Mouse (Mus musculus) thymus, adult 18-20 months (tissue): ENCODE data around the gene Tenm2.

Experiments
- DNase-seq, 2 experiments: peaks; one replicate each; pipeline ENCODE4 v3.0.0; 2022; ENCODE audit warnings: mixed read lengths in 2 of 2

Gene Tenm2

DNA sequence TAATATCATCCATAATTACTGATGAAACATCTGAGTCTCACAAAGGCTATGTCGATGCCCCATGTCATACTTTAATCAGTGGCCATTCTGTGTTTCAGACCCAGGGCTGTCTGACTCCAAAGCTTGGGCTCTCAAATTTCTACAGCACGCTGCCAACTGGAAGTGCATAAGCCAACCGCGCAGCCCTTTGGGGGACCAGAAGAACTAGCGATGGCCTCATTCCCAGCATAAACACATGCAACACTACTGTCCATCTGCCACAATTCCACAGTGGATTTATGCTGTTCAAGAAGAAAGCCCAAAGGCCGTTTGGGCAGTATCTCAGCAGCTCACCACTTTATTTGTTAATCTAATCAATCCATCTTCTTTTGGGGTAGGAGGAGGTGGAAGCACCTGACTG is 678.4 kb downstream of the Tenm2 start:
- DNase-seq = no peak

DNA sequence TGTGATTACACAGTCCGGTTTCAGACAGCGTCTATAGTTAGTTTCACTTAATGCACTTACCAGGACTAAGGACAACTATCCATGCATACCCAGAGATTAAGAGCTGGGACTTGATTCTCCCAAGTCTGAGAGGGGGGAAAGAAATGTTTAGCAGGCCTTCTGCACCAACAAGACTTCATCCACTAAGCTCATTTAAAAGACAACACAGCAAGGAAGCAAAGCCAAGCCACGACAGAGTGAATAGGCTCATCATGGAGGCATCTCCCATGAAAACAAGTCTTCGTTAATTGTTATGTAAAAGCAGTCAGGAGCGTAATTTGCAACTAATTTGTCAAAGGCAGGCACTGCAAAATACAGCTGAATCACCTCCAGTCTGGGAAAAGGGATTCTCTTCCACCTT is 682.5 kb downstream of the Tenm2 start:
- no peak for DNase-seq

DNA sequence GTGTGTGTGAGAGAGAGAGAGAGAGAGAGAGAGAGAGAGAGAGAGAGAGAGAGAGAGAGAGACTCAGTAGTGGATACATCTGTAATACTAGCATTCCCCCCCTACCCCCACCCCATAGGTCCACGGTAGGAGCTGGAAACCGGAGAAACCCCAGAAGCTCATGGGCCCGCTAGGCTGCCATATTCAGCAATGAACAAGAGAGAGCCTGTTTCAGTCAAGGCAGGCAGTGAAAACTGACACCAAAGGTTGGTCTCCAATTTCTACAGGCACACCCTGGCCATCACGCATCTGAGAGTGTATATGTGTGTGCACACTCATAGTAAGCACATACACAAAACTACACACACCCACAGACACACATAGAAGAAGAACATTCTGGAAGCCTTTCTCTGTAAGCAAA is 685.1 kb downstream of the Tenm2 start:
- DNase-seq = no peak

DNA sequence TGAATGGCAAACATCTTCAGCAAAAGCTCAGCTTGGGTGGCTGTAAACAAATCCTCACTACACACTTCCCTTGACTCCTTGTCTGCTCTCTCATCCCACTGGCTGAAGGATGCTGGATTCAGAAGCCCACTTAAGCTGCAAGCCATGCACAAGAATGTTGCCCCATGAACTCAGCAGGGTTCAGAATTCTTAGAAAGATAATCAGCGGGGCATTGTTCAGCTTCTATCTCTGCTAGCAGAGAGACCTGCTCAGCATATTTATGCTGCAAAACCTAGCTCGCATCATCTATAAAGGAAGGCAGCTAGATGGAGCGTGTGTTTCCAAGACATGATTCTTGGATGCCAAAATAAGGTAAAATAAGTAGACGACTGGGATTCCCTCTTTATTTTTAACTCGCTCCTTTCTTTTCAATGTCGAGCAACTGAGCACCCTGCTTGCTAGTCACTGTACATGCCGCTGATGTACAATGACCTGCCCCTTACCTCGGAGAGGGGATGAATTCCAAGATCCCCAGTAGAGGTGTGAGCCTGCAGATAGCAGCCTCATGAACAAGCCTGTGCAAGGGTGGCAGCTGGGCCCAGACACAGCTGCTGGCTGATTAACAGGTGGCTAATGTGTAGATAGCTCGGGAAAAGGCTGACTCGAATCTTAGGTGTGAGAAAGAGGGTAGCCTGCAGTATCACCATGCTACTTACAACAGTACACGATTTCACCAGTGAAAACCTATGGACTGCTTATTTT is 686.2 kb downstream of the Tenm2 start:
- no peak for DNase-seq

DNA sequence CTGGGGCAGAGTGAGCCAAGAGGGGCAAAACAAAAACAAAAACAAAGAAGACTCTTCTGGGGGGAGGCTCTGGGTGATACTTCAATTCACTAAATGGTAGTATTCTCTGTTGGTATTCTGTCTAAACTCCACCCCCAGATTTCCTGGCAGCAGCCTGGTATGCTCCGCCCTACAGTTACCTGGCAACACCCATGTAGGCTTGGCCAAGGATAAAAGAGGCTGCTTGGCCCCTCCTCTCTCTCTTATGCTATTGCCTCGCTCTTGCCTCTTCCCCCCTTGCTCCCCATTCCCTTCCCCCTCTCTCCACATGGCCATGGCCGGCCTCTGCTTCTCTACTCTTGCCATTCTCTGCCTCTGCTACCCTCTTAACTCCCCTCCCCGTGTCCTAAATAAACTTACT is 687.6 kb downstream of the Tenm2 start:
- DNase-seq = no peak

DNA sequence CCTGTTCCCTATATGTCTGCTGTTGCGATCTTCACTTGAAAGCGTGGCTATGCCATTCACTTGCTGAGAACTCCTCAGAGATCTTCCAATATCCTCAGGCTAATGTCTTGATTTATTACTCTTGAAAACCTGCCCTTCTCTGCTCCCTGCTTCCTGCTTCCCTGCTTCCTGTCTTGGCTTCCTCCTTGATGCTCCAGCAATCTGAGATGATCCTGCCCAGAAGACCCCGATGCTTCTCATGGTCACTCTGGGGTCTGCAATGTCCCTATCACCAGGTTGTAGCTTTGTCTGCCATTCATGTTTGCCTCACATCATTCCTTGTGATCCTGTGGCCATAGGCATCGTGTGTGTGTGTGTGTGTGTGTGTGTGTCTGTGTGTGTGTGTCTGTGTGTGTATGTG is 697.6 kb downstream of the Tenm2 start:
- DNase-seq = no peak

DNA sequence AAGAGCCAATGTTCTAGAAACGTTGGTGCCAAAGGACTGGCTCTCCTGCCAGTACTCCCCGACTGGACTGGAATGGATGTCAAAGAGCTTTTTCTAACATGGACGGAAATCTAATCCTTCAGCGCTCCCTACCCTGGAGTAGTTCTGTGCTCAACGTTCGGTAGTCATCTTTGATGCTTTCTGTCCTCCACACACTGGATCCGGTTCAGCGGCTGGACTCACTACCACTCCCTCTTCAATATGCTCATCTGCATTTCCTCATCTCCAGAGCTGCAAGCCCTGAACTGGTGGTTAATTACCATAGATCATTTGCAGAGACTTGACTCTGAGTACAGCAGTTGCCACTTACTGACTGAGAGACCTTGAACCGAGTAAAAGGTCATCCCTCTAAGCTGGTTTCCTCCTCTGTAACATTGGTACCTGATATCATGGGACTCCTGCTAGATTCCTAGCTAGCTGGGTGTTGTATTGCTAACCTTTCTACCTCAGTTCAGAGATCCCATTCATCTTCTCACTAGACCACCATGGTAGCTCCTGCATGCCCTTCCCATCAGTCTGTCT is 698.1 kb downstream of the Tenm2 start:
- DNase-seq = no peak

DNA sequence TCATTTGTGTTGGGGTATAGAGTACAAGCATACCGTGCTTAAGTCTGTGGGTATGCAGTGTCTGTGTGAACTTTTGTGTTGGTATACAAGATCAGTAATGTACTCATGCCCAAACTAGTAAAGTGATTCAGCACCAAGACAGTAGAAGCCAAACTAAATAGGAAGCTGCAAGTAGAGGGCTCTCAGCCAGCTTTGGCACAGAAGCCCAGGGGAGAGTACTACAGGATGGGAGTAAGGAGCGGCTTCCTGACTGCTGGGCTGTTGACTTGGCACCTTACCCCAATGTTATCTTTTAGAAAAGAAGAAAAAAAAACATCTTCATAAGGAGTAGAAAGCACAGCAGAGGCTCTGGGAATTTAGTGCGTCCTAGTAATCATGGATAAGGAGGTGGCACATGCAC is 700.2 kb downstream of the Tenm2 start:
- DNase-seq = no peak

DNA sequence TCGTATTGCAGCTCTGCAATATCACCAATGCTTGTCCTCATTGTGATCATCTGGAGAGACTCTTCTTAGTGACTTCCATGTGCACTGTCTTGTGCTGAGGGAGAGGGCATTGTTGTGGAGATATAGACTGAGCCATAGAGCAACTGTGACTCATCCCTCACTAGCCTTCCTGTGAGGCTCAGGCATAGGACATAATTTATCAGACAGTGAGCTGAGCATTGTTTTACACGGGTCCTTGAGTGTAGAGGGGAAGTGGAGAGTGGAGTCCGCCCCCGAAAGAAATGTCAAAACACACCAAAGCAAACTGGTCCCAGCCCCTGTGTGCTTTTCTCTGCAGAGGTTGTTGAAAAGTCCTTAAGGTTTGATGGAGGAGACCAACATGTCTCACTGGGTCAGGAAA is 704.1 kb downstream of the Tenm2 start:
- no peak for DNase-seq

DNA sequence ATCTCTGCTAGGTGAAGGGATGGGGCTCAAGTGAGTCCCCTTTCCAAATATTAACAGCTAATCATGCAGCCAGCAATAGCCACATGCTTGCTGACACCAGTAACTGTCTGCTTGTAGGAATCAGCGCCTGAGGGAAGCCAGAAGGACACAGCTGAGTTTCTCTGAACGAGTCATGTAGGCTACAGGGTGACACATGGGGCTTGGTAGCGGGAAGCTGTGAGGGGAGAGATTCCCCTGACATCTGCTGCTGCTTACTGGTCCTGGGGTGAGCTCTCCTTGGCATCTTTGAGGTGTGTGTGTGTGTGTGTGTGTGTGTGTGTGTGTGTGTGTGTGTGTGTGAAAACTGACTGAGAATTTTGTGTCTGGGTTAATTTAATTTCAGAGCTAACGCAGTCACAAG is 708.3 kb downstream of the Tenm2 start:
- no peak for DNase-seq

DNA sequence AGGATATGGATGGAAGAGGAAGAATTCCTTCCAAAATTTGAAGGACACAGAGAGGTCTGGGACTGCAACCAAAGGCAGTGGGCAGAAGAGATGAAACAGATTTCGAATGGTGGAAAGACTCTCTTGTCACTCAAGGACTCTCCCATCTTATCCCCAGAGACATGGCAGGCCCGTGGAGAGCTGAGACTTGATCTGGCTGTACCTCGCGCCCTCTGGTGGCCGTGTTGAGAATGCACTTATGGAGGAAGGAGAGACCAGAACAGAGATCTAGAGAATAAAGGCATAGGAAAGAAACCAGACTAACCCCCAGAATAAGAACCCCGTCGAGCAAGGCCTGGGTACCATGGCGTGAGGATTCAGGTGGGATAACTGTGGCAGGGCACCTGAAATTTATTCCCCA is 709.4 kb downstream of the Tenm2 start:
- no peak for DNase-seq

DNA sequence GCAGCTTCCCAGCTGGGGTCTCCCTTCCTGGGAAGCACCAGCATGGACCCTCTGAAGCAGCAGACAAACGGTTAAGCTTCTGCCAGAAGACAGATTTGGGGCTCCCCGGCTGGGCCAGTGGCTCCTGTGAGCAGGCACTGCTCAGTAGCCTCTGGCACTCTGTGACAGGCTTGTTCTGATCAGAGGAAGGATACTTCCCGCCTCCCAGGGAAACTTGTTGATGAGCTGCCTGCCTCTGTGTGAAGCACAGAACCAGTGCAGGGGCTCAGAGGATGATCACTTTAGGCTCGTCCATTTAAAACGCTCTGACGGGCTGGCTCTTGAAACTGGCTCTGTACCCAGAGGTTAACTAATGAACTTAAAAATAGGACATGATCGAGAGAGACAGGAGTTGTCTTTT is 723.3 kb downstream of the Tenm2 start:
- no peak for DNase-seq

DNA sequence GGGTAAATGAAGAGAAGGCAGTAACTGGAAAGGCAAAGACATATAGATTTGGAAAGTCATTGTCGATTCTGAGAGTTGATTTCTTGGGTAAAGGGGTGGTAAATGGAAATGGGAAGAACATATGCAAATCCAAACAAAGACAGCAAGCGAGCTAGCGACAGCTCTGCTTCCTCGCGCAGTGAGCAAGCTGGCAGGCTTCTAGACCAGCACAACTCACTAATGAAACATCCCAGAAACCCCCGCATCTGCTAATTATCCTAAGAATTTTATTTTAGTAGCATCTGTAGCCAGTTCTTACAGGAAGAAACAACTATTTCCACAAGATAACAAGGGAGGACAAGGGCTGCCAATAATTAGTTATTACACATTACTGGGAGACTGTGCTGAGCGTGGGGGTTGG is 727.5 kb downstream of the Tenm2 start:
- no peak for DNase-seq

DNA sequence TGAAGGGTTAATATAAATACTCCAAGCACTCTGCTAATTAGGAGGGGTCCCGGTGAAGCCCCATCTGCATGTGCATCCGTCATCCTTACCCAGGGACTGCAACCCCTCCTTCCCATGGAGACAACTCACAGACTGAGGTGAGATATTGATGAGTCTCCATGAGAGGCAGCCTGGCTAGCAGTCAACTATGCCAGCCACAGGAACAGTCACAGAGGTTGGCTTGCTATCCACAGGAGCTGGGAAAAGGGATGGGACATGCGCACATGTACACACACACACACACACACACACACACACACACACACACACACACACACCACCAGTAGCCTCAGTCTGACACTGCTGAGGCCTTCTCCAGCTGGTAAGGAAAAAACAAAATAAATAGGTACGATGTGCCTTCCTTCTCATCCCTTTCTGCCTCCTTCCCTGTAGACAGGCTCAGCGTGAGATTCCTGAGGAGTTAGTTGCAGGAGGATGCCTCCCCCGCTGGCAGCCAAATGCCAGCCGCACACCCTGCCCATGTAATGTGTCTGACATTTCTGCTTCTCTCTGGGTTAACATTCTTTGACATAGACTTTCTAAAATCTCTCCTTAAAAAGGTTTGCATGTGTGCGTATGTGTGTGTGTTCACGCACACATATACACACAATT is 740.7 kb downstream of the Tenm2 start:
- DNase-seq = no peak

DNA sequence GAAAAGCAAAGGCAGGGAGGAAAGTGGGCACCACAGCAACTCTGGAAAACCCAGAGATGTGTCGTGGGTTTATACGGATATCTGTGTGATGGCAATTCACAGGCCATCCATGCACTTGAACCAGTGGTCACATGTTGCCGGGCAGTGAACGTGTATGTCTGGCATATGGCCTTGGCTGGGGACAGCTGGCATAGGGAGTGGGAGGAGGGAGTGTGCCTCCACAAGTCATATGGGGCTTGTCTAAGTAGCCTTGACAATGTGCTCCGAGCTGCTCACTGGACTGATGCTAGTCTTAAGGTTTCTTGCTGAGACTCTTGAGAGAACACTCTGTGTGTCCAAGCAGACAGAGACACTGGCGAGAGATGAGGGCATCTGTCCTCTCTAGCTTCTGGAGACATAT is 743.5 kb downstream of the Tenm2 start:
- DNase-seq = no peak

DNA sequence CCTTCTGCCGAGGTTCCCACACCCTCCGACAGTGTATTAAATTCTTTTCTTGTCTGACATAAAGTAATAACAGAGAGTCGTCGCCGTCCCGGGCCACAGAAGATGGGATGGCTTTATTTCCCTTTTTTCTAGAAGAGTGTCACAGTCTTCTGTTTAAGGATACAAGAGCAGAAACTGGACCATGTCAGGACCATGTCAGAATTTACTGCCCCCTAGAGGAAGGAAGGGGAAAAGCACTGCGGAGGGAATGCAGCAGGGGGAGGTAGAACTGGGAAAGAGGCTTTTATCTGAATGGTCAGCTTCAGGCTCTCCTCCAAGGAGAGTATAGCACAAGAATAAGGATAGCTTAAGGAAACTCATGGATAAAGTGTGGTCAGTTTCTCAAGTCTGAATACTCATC is 745.7 kb downstream of the Tenm2 start:
- no peak for DNase-seq

DNA sequence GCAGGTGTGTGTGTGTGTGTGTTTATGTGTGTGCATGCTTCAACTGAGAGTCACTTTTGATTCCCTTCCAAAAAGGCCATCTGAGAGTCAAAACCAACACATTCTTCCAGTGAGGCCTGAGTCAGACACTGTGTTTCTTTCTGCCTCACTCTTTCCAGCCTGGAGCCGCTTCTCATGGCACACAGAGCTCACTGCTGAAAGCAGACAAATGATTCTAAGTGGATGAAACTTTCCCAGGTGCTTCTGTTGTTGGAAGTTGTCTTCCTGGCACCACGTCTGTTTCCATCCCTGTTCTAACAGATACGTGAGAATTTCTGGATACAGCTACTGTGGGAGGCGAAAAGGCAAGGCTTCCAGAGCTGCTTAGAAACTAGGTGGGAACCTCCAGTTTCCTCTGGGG is 747.1 kb downstream of the Tenm2 start:
- DNase-seq = no peak

DNA sequence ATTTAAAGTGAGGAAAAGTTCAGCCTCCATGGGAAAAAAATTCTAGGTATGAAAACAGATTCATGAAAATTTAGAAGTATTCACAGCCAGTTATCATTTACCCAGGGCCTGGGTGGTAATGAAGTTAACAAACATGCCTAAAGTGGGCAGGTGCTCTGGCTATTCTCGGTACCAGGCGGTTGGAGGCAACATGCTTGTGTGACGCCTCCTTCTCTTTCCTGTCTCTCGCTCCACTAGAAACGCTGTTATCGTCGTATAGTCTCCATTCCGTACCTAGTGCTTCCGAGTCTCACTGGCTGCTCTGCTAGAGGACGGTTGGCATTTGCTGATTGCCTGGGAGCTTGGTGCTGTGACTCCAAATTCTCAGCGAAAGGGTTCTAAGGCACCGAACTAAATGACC is 749.7 kb downstream of the Tenm2 start:
- no peak for DNase-seq

DNA sequence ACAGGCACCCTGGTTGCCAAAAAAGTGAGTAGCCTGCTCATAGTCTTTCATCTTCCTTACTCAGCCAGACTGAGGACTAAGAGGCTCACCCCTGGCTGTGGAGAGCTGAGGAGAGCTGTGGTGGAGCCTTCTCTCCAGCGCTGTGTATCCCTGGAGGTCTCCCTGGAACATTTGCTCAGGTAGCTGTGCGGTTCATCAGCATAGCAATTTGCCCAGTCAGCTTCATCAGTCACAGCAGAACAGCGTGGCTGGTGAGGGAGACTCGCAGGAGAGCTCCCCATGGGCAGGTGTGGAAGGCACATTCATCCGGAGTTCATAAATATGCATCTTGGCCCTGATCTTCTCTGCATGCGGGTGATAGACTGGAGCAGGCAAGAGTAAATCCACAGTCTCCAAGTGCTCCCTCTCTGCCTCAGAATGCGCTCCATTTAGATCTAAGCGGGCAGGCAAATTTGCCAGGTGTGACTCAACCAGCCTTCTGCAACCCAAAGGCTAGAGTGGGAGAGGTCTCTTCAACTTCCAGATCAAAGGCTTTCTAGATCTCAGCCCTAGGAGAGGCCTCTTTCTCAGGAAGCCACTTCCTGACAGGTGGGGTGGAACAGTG is 751.2 kb downstream of the Tenm2 start:
- DNase-seq = no peak

DNA sequence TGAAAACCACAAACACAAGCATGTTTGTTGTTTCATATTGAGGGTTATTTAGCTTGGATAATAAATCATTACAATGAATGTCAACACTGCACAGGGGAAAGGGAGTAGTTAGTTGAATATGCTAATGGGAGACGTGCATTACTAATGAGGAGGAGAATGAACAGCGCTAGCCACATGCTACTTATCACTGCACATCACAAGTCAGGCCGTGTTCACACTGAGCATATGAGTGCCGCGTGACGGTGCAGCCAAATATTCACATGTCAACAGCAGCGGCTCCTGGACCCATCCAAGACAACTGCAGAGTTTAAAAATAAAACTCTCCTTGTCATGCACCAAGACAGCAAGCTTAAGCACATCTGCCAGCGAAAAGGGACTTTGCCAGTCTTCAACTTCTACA is 753.6 kb downstream of the Tenm2 start:
- DNase-seq = no peak

DNA sequence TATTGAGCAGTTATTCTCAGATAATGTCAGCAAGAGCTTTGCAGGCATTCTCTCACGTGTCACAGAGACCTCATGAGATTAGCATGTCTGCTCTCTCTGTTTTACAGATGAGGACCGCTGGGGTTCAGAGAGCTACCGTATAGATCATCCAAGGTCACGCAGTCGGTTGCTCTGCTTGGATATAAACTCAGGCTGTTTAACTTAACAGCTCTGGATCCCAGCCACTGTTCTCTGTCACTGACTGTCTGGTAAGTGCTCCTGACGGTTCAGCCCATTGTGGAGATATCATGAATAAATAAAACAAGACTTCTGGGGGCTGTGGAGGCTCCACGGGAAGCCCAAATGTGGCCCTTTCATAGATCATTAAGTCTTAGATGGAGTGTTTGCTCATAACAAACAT is 754.2 kb downstream of the Tenm2 start:
- no peak for DNase-seq

DNA sequence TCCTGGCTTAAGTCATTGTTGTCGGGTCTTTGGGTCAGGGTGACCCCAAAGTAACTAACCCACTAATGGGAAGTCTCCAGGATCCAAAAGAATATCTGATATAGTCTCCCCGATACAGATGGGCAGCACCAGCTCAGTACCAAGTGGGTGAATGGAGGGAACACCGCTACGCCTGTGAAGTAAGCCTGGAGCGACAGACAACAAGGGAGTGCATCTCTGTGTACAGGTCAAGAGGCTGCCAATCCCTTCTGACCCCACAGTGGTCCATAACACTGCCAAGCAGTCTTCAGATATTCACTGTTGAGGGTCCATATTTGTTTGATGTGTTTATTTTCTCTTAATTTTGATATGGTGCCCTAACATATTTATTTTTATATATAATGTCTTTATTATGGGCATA is 754.7 kb downstream of the Tenm2 start:
- no peak for DNase-seq

DNA sequence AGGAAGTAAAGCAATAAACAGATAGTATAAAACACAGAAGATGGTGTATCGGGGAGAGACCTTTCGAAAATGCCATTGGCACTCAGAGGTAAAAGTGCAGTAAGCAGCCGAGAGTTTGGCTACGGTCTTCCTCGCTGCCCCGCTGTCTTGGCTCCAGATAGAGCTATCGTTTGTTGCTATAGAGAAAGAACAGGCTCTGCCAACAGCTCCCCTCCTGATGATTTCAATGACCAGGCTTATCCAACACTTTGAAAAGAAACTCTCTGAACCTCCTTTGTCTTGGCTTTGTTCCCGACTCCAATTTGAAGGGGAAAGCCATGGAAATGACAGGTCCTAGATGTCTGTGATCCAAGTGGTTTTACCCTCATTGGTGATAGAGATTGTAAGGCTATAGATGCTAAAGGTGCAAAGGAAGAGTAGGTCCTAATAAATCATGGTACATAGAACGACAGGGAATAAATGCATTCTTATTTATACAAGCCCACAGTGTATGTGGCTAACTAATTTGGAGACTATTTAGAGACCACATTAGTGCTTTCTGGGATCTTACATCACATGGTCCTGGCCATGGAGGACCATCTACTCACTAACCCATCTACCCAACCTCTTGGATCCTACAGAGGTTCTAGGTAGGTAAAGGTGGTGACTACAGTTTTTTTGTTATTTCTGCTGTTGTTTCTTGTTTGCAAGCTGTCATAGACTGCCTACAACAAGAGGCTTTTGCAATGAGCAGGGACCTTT is 765.8 kb downstream of the Tenm2 start:
- no peak for DNase-seq

DNA sequence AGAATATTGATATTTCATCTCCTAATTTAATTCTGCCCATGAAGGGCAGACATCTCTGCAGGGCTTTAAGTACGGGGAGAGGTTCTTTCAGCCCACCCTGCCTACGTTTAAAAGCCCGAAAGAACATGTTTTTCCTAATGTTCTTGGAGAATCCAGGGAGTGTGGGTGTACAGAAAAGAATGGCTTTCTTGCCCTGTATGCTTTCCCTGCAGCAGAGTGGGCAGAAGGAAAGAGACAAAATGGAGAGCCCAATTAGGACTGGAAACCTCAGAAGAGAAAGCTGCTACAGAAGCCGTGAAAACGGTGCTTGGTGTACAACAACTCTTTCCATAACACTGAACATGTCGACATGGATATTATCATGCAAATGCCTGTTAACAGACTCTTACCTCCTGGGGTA is 777.3 kb downstream of the Tenm2 start:
- DNase-seq = no peak
